Mouse (Mus musculus) embryonic facial prominence, embryonic 13.5 days (tissue): ENCODE data around the gene H2-DMb2. TPM values are rescaled to one million over a fixed set of nuclear protein-coding genes. Genes with fewer than 3 reads are reported as not detected.

Source experiments
- ATAC-seq: fragments of 200-750 bp; cut with Nextera tagmentation; 2 replicates; pipeline ENCODE4 v1.8.0; 2017; ENCODE audit warnings: low read depth; ENCODE audit not compliant: insufficient number of reproducible peaks, insufficient read depth, low FRiP score, low TSS enrichment
- H3K27ac ChIP-seq: fragments of 300-500 bp; sonication (generic); 2 replicates; pipeline ENCODE4 v1.5.1; 2015; ENCODE audit warnings: moderate library complexity, mild to moderate bottlenecking, inconsistent platforms
- H3K27me3 ChIP-seq: fragments of 300-500 bp; sonication (generic); 2 replicates; pipeline ENCODE4 v1.6.1; 2015; ENCODE audit warnings: mild to moderate bottlenecking, inconsistent platforms
- H3K36me3 ChIP-seq: fragments of 300-500 bp; sonication (generic); 2 replicates; pipeline ENCODE4 v1.6.1; 2015; ENCODE audit warnings: mild to moderate bottlenecking, inconsistent platforms
- H3K4me1 ChIP-seq: fragments of 300-500 bp; sonication (generic); 2 replicates; pipeline ENCODE4 v1.6.1; 2015; ENCODE audit warnings: inconsistent platforms
- H3K4me2 ChIP-seq: fragments of 300-500 bp; sonication (generic); 2 replicates; pipeline ENCODE4 v1.6.1; 2015; ENCODE audit warnings: moderate library complexity, mild to moderate bottlenecking, inconsistent platforms
- H3K4me3 ChIP-seq: fragments of 300-500 bp; sonication (generic); 2 replicates; pipeline ENCODE4 v1.5.1; 2015; ENCODE audit warnings: mild to moderate bottlenecking, inconsistent platforms
- H3K9ac ChIP-seq: fragments of 300-500 bp; sonication (generic); 2 replicates; pipeline ENCODE4 v1.6.1; 2015; ENCODE audit warnings: mild to moderate bottlenecking, inconsistent platforms
- H3K9me3 ChIP-seq: fragments of 300-500 bp; sonication (generic); 2 replicates; pipeline ENCODE4 v1.6.1; 2016; ENCODE audit warnings: inconsistent platforms
- WGBS: fragments of 180-500 bp; shearing (Covaris S2); methylation state at CpG from one replicate; pipeline ENCODE4 v1.1.7; 2015; ENCODE audit warnings: mixed read lengths; 5-methylcytosine and 5-hydroxymethylcytosine counted together
- polyA plus RNA-seq: library from polyadenylated mRNA; unstranded; fragments of >200 nt; fragmentation: Nextera tagmentation; extraction: Ambion mirVana; gene quantifications from 2 replicates; pipeline ENCODE4 v1.2.1, GENCODE M21; 2015

Gene H2-DMb2
- polyA plus RNA-seq, 1 experiment from 2014 or later, result 1.1 TPM

DNA sequence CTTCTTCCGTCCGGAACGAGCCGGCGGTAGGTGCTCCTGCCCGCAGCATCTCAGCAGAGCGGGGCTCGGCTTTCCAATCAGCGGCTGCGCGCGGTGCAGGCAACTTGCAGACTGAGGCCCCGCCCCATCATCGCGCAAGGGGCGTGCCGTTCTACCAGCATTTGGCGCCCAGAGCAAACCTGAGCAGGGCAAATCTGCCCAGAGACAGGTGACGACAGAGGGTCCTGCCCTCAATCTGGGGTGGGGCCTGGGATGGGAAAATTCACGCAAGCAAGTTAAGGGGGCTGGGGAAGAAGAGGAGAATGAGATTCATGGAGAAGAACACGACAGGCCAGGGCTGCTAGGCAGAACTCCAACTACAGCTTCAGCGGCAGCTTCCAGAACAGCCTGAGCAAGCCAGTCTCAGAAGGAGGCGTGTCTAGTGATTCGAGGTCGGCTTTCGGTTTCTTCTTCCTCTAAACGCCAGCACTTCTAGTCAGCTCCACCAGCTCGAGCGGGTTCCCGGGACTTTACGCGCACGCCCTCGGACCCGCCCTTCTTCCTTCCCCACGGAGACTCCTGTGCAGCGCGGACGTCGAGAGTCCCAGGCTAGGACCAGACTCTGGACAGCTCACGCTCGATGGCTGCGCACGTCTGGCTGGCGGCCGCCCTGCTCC is 44.3 kb downstream of the H2-DMb2 start, which contains the start of the genes Tap1 and Psmb9:
TSS of gene Tap1 (plus strand) at position 293 of the 656 bp plus-strand sequence.
TSS of gene Psmb9 (minus strand) at position 504 of the 656 bp plus-strand sequence.
- Histone ChIP-seq H3K4me3 (peak within 1 kb of the TSS; percentile 59), H3K27me3 (peaks cover 83% of the 10 kb centered on the region), H3K4me2 (peak within 1 kb of the TSS; percentile 97), H3K9me3 (no peaks in the 10 kb centered on the region), H3K36me3 (no peaks in the 10 kb centered on the region), H3K27ac (peak within 1 kb of the TSS; percentile 81), H3K9ac (peak within 1 kb of the TSS; percentile 73), H3K4me1 (peaks cover 14% of the 10 kb centered on the region)
- WGBS, result under 1% methylated on average over 46 of the region's 46 CpGs
- peak; percentile 96 for ATAC-seq

DNA sequence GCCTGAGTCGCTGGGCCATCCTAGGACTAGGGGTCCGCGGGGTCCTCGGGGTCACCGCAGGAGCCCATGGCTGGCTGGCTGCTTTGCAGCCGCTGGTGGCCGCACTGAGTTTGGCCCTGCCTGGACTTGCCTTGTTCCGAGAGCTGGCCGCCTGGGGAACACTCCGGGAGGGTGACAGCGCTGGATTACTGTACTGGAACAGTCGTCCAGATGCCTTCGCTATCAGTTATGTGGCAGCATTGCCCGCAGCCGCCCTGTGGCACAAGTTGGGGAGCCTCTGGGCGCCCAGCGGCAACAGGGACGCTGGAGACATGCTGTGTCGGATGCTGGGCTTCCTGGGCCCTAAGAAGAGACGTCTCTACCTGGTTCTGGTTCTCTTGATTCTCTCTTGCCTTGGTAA is 44.9 kb downstream of the H2-DMb2 start:
- Histone ChIP-seq H3K9ac (peak overlapping the region; percentile 73), H3K4me2 (peak overlapping the region; percentile 97), H3K36me3 (no peaks in the 10 kb centered on the region), H3K9me3 (no peaks in the 10 kb centered on the region), H3K4me3 (peak overlapping the region; percentile 59), H3K27ac (peak overlapping the region; percentile 81), H3K4me1 (peaks cover 14% of the 10 kb centered on the region), H3K27me3 (peaks cover 88% of the 10 kb centered on the region)
- 1% methylated on average over 20 of the region's 20 CpGs for WGBS
- no peak for ATAC-seq

DNA sequence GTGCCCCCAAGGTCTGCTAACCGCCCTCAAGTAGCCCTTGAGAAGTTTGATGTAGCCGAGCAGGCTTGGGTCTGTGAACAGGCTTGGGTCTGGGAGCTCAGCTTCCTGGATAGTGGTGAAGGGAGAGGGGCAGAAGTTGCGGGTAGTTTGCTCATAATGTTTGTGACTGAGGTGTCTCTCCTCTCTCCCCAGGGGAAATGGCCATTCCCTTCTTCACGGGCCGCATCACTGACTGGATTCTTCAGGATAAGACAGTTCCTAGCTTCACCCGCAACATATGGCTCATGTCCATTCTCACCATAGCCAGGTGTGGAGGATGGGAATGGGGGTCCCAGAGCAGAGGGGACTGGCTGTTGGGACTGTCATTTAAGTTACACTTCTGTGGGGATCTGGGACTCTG is 45.9 kb downstream of the H2-DMb2 start:
- Histone ChIP-seq H3K9me3 (no peaks in the 10 kb centered on the region), H3K9ac (no peak overlapping the region), H3K27me3 (peaks cover 88% of the 10 kb centered on the region), H3K4me1 (peaks cover 14% of the 10 kb centered on the region), H3K27ac (no peak overlapping the region), H3K4me3 (no peak overlapping the region), H3K4me2 (no peak overlapping the region), H3K36me3 (no peaks in the 10 kb centered on the region)
- no peak for ATAC-seq
- WGBS, result 70% methylated on average over 6 of the region's 6 CpGs

DNA sequence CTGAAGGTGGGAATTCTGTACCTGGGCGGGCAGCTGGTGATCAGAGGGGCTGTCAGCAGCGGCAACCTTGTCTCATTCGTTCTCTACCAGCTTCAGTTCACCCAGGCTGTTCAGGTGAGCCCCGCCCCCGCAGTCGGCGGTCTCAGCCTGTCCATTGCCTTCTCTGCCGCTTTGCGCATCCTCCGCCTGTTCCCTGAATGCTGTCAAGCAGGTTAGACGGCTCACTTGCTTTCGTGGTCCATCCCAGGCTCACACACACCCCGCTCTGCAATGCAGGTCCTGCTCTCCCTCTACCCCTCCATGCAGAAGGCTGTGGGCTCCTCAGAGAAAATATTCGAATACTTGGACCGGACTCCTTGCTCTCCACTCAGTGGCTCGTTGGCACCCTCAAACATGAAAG is 49.7 kb downstream of the H2-DMb2 start:
- no peak overlapping the region for H3K4me3 ChIP-seq
- H3K36me3 ChIP-seq, result no peaks in the 10 kb centered on the region
- H3K4me2 ChIP-seq, result peak overlapping the region; percentile 14; the same call in 1 of the 2 replicates
- peaks cover 95% of the 10 kb centered on the region for H3K27me3 ChIP-seq
- H3K27ac ChIP-seq, result no peak overlapping the region
- H3K9me3 ChIP-seq, result no peaks in the 10 kb centered on the region
- WGBS, result 16% methylated on average over 16 of the region's 16 CpGs
- H3K4me1 ChIP-seq, result peaks cover 13% of the 10 kb centered on the region
- 0 out of 2 replicates have a peak overlapping the region, but pooled peaks have one; percentile 11 for H3K9ac ChIP-seq
- no peak for ATAC-seq

DNA sequence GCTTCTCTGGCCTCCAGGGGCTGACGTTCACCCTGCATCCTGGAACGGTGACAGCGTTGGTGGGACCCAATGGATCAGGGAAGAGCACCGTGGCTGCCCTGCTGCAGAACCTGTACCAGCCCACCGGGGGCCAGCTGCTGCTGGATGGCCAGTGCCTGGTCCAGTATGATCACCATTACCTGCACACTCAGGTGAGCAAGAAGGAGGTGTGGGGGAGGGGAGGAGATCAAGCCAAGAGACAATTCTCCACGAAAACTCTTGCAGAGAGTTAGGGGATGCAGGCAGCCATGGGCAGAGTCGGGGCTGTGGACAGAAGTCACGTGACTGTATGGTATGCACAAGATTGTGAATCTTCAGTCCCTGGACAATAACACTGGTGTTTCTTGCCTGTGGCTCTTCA is 50.4 kb downstream of the H2-DMb2 start:
- Histone ChIP-seq H3K9ac (no peak overlapping the region), H3K27ac (no peak overlapping the region), H3K36me3 (no peaks in the 10 kb centered on the region), H3K9me3 (no peaks in the 10 kb centered on the region), H3K4me1 (peaks cover 14% of the 10 kb centered on the region), H3K4me3 (no peak overlapping the region), H3K4me2 (no peak overlapping the region), H3K27me3 (peaks cover 95% of the 10 kb centered on the region)
- 58% methylated on average over 8 of the region's 8 CpGs for WGBS
- no peak for ATAC-seq

DNA sequence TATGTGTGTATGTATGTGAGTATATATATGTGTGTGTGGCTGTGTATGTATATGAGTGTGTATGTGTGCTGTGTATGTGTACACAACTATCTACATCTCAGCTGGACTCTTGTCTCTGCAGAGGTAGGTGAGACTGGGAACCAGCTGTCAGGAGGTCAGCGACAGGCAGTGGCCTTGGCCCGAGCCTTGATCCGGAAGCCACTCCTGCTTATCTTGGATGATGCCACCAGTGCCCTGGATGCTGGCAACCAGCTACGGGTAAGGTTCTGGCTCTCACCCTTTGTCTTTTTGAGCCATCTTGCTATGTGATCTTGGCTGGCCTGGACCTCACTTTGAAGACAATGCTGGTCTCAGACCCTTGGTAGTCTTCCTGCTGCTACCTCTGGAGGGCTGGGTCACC is 51.6 kb downstream of the H2-DMb2 start:
- no peak overlapping the region for H3K9ac ChIP-seq
- 79% methylated on average over 4 of the region's 4 CpGs for WGBS
- H3K27ac ChIP-seq, result no peak overlapping the region
- H3K27me3 ChIP-seq, result peaks cover 96% of the 10 kb centered on the region
- H3K4me3 ChIP-seq, result no peak overlapping the region
- no peak overlapping the region for H3K4me2 ChIP-seq
- no peak for ATAC-seq
- H3K36me3 ChIP-seq, result no peaks in the 10 kb centered on the region
- peaks cover 15% of the 10 kb centered on the region for H3K4me1 ChIP-seq
- no peaks in the 10 kb centered on the region for H3K9me3 ChIP-seq

DNA sequence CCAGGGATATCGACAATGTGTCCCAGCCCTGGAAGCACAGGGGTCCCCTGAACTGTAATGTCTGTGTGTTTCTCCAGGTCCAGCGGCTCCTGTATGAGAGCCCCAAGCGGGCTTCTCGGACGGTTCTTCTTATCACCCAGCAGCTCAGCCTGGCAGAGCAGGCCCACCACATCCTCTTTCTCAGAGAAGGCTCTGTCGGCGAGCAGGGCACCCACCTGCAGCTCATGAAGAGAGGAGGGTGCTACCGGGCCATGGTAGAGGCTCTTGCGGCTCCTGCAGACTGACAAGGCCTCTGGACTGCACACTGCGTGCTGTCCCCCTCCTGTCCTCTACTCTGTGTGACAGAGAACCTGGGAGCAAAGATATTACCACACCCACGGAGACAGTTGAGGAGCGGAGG is 53.4 kb downstream of the H2-DMb2 start:
- no peaks in the 10 kb centered on the region for H3K9me3 ChIP-seq
- H3K4me3 ChIP-seq, result no peak overlapping the region
- H3K4me2 ChIP-seq, result no peak overlapping the region
- H3K4me1 ChIP-seq, result peaks cover 15% of the 10 kb centered on the region
- WGBS, result 34% methylated on average over 12 of the region's 12 CpGs
- H3K27me3 ChIP-seq, result peaks cover 98% of the 10 kb centered on the region
- H3K27ac ChIP-seq, result no peak overlapping the region
- H3K36me3 ChIP-seq, result no peaks in the 10 kb centered on the region
- no peak for ATAC-seq
- no peak overlapping the region for H3K9ac ChIP-seq

DNA sequence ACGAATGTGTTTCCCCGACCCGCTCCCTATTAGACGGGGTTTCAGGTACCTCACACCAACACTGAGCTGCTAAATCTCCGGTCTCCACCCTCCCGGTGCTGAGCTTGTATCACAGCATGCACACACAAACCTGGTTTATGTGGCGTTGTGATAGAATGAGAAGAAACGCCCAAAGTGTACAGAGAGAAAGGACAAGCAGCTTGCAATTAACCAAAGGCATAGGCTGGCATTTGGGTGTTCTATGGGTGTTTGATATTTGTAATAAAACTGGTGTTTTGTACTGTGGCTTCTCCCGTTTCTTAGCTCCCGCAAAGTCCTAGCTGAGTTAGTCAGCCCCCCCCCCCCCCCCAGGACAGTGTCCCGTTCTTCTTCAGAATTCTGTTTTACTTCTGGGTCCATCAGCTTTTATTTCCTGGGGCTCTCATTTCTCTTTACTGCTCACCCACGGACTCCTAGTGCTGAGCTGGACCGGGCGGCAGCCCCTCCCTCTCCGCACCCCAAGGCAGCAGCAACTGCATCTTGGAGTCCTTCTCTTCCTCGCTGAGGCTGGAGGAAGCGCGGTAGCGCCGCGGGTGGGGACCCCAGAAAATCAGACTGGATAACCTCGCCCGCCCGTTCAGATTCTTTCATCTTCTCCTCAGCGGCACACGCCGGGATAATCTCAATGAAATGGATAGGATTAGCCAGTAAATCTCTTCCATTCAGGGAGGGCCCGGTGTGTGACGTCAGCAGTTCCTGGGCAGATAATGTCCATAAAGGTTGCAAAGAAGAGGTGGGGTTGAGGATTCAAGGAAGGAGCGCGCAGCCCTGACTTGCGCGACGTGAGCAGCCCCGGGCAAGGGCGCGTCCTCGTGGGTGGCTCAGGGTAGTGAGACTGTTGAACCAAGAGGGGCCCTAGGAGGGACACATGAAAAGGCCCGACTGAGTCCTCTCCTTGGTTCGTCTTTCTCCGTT is 54.1 kb downstream of the H2-DMb2 start, which contains the start of gene Psmb8:
TSS of gene Psmb8 (plus strand) at position 781 of the 954 bp plus-strand sequence.
- WGBS, result 4% methylated on average over 41 of the region's 41 CpGs
- Histone ChIP-seq H3K4me3 (peak within 1 kb of the TSS; percentile 45), H3K27me3 (peaks cover 95% of the 10 kb centered on the region), H3K4me2 (peak within 1 kb of the TSS; percentile 73), H3K9ac (peak within 1 kb of the TSS; percentile 47), H3K36me3 (no peaks in the 10 kb centered on the region), H3K27ac (no peak within 1 kb of the TSS), H3K4me1 (peaks cover 15% of the 10 kb centered on the region), H3K9me3 (no peaks in the 10 kb centered on the region)
- ATAC-seq, result peak; percentile 75

DNA sequence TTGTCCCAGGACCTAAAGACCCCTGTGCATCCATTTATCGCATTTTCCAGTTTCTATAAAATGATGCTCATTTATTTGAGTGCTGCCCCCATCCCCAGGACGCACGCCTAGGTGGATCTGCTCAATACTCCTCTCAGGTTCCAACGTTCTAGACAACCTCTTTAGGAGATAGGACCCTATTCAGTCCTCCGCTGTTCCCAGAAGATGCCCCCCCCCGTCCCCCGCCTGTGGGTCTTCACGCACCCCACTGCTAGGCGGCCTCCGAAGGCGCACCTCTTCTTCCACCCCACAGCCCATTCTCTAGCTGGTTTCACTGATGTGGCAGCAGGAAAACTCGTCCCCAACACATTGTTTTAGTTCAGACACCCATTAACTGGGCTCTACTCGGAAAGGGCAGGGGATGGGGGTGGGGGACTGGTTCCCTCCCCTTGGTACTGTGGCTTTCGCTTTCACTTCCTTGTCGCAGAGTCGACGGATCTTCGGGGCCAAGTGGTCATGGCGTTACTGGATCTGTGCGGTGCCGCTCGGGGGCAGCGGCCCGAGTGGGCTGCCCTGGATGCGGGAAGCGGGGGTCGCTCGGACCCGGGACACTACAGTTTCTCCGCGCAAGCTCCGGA is 54.9 kb downstream of the H2-DMb2 start:
- H3K9ac ChIP-seq, result peak overlapping the region; percentile 47; the same call in 1 of the 2 replicates
- 2% methylated on average over 32 of the region's 32 CpGs for WGBS
- ATAC-seq, result no peak

DNA sequence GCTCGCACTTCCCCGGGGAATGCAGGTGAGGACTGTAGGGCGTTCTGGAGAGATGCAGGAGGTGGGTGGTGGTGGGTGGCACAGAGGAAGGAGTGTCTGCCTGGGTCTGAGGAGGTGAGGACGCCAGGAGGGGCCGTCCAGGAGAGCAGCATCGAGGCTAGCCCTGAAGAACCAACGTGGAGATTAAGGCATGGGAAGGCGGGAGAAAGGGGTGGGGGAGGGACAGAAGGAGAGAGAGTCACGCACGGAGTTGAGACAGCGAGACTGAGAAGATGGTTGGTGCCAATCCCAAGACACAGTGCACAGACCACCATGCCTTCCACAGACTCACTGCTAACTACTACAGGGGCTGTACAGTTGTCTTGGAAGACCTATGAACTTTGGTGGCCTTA is 55.4 kb downstream of the H2-DMb2 start:
- peak overlapping the region; percentile 73 for H3K4me2 ChIP-seq
- no peaks in the 10 kb centered on the region for H3K9me3 ChIP-seq
- peak overlapping the region; percentile 47; the same call in 1 of the 2 replicates for H3K9ac ChIP-seq
- peak overlapping the region; percentile 45 for H3K4me3 ChIP-seq
- no peaks in the 10 kb centered on the region for H3K36me3 ChIP-seq
- H3K27me3 ChIP-seq, result peaks cover 92% of the 10 kb centered on the region
- peaks cover 15% of the 10 kb centered on the region for H3K4me1 ChIP-seq
- ATAC-seq, result no peak
- no peak overlapping the region for H3K27ac ChIP-seq
- WGBS, result 10% methylated on average over 11 of the region's 11 CpGs

More for the DNA sequence above, 54.9 kb downstream of the H2-DMb2 start:
- H3K4me1 ChIP-seq, result peaks cover 15% of the 10 kb centered on the region
- H3K27me3 ChIP-seq, result peaks cover 92% of the 10 kb centered on the region
- no peaks in the 10 kb centered on the region for H3K36me3 ChIP-seq
- H3K9me3 ChIP-seq, result no peaks in the 10 kb centered on the region
- H3K4me3 ChIP-seq, result peak overlapping the region; percentile 45
- H3K4me2 ChIP-seq, result peak overlapping the region; percentile 73
- no peak overlapping the region for H3K27ac ChIP-seq

DNA sequence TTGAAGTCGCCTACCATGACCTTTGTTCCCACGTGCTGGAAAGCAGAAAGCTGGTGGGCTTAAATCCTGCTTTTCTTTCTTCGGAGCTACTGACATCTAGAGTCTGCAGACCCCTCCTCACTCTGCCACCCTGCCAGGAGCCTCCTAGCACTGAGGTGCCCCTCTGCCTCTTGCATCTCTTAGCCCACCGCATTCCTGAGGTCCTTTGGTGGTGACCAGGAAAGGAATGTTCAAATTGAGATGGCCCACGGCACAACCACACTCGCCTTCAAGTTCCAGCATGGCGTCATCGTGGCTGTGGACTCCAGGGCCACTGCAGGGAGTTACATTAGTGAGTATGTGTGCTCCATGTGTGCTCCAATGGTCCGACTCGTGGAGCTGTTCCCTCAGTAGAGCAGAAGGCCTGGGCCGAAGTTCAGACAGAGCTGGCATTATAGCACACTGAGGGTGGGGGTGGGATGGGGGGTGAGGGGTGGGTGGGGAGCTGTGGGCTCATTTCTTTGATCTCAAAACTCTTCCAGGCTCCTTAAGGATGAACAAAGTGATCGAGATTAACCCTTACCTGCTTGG is 56.0 kb downstream of the H2-DMb2 start:
- Histone ChIP-seq H3K4me1 (peaks cover 15% of the 10 kb centered on the region), H3K9me3 (no peaks in the 10 kb centered on the region), H3K9ac (no peak overlapping the region), H3K27me3 (peaks cover 90% of the 10 kb centered on the region), H3K4me3 (no peak overlapping the region), H3K36me3 (no peaks in the 10 kb centered on the region), H3K27ac (no peak overlapping the region), H3K4me2 (no peak overlapping the region)
- 61% methylated on average over 12 of the region's 12 CpGs for WGBS
- no peak for ATAC-seq
